Mouse (Mus musculus) neural tube, embryonic 13.5 days (tissue): Measurements from ENCODE around the gene Celsr1. TPM values are rescaled to one million over a fixed set of nuclear protein-coding genes. Genes with fewer than 3 reads are reported as not detected.

Source experiments
- ATAC-seq: fragments of 200-750 bp; cut with Nextera tagmentation; 2 replicates; pipeline ENCODE4 v1.8.0; 2017; ENCODE audit warnings: low read depth, mild to moderate bottlenecking, moderate TSS enrichment, moderate library complexity
- H3K27ac ChIP-seq: fragments of 300-500 bp; sonication (generic); replicated peaks from 2 replicates; pipeline ENCODE4 v1.5.1; 2015; ENCODE audit warnings: moderate library complexity, mild to moderate bottlenecking, inconsistent platforms
- H3K27me3 ChIP-seq: fragments of 300-500 bp; sonication (generic); 2 replicates; pipeline ENCODE4 v1.6.1; 2015; ENCODE audit warnings: mild to moderate bottlenecking, inconsistent platforms
- H3K36me3 ChIP-seq: fragments of 300-500 bp; sonication (generic); 2 replicates; pipeline ENCODE4 v1.6.1; 2015; ENCODE audit warnings: mild to moderate bottlenecking, inconsistent platforms
- H3K4me1 ChIP-seq: fragments of 300-500 bp; sonication (generic); replicated peaks from 2 replicates; pipeline ENCODE4 v1.6.1; 2015; ENCODE audit warnings: inconsistent platforms
- H3K4me2 ChIP-seq: fragments of 300-500 bp; sonication (generic); 2 replicates; pipeline ENCODE4 v1.6.1; 2015; ENCODE audit warnings: inconsistent platforms, mild to moderate bottlenecking, moderate library complexity
- H3K4me3 ChIP-seq: fragments of 300-500 bp; sonication (generic); 2 replicates; pipeline ENCODE4 v1.5.1; 2015; ENCODE audit warnings: mild to moderate bottlenecking, inconsistent platforms
- H3K9ac ChIP-seq: fragments of 300-500 bp; sonication (generic); 2 replicates; pipeline ENCODE4 v1.6.1; 2015; ENCODE audit warnings: moderate library complexity, mild to moderate bottlenecking, inconsistent platforms
- H3K9me3 ChIP-seq: fragments of 300-500 bp; sonication (generic); 2 replicates; pipeline ENCODE4 v1.6.1; 2016; ENCODE audit warnings: inconsistent platforms
- WGBS: fragments of 180-500 bp; shearing (Covaris S2); methylation state at CpG from one replicate; pipeline ENCODE4 v1.1.7; 2015; 5-methylcytosine and 5-hydroxymethylcytosine counted together
- polyA plus RNA-seq: library from polyadenylated mRNA; unstranded; fragments of >200 nt; fragmentation: Nextera tagmentation; extraction: Ambion mirVana; gene quantifications from 2 replicates; pipeline ENCODE4 v1.2.1, GENCODE M21; 2015

Gene Celsr1
- polyA plus RNA-seq, 1 experiment from 2014 or later, result 1.8 TPM

- Histone ChIP-seq H3K4me2 (peak overlapping the region; percentile 47), H3K9ac (no peak overlapping the region), H3K9me3 (peaks cover 9% of the 10 kb centered on the region; the same call in 1 of the 2 replicates), H3K27ac (no peak overlapping the region), H3K4me1 (peaks cover 32% of the 10 kb centered on the region), H3K4me3 (0 out of 2 replicates have a peak overlapping the region, but pooled peaks have one; percentile 21), H3K27me3 (peaks cover 12% of the 10 kb centered on the region), H3K36me3 (peaks cover 16% of the 10 kb centered on the region)
- ATAC-seq, result no peak
- 28% methylated on average over 8 of the region's 8 CpGs for WGBS
These were observed 5.7 kb downstream of the Celsr1 start for GRCm38 (mm10) chr15:86027871-86028270.

- WGBS, result 82% methylated on average over 9 of the region's 9 CpGs
- H3K36me3 ChIP-seq, result no peaks in the 10 kb centered on the region
- no peak overlapping the region for H3K4me3 ChIP-seq
- no peak overlapping the region for H3K4me2 ChIP-seq
- no peak overlapping the region for H3K27ac ChIP-seq
- no peak overlapping the region for H3K9ac ChIP-seq
- H3K9me3 ChIP-seq, result no peaks in the 10 kb centered on the region
- H3K4me1 ChIP-seq, result peaks cover 14% of the 10 kb centered on the region
- ATAC-seq, result no peak
- no peaks in the 10 kb centered on the region for H3K27me3 ChIP-seq
These were observed 11.6 kb downstream of the Celsr1 start for GRCm38 (mm10) chr15:86021971-86022370.

- Histone ChIP-seq H3K9ac (no peak overlapping the region), H3K27me3 (no peaks in the 10 kb centered on the region), H3K4me1 (peaks cover 14% of the 10 kb centered on the region), H3K36me3 (no peaks in the 10 kb centered on the region), H3K4me3 (no peak overlapping the region), H3K4me2 (no peak overlapping the region), H3K9me3 (no peaks in the 10 kb centered on the region), H3K27ac (no peak overlapping the region)
- ATAC-seq, result no peak
- WGBS, result 82% methylated on average over 9 of the region's 9 CpGs
These were observed 12.3 kb downstream of the Celsr1 start for GRCm38 (mm10) chr15:86021301-86021700.

- WGBS, result 73% methylated on average over 8 of the region's 8 CpGs
- no peak for ATAC-seq
These were observed 13.6 kb downstream of the Celsr1 start for GRCm38 (mm10) chr15:86020008-86020407.

GRCm38 (mm10) chr15:86018753-86019512 is 14.6 kb downstream of the Celsr1 start:
- 99% methylated on average over 5 of the region's 5 CpGs for WGBS
- H3K9ac ChIP-seq, result no peak overlapping the region

More at GRCm38 (mm10) chr15:86020008-86020407, 13.6 kb downstream of the Celsr1 start:
- Histone ChIP-seq H3K4me3 (no peak overlapping the region), H3K4me1 (peaks cover 14% of the 10 kb centered on the region), H3K4me2 (no peak overlapping the region), H3K27me3 (no peaks in the 10 kb centered on the region; the same call in 1 of the 2 replicates), H3K36me3 (no peaks in the 10 kb centered on the region), H3K9me3 (no peaks in the 10 kb centered on the region), H3K9ac (peak overlapping the region; percentile 5; the same call in 1 of the 2 replicates), H3K27ac (no peak overlapping the region)

GRCm38 (mm10) chr15:86017336-86017735 is 16.2 kb downstream of the Celsr1 start:
- Histone ChIP-seq H3K27ac (no peak overlapping the region), H3K4me2 (no peak overlapping the region), H3K36me3 (no peaks in the 10 kb centered on the region), H3K4me1 (peaks cover 33% of the 10 kb centered on the region), H3K4me3 (no peak overlapping the region), H3K9me3 (no peaks in the 10 kb centered on the region), H3K9ac (no peak overlapping the region), H3K27me3 (no peaks in the 10 kb centered on the region; the same call in 1 of the 2 replicates)
- no peak for ATAC-seq
- 90% methylated on average over 6 of the region's 6 CpGs for WGBS

More at GRCm38 (mm10) chr15:86018753-86019512, 14.6 kb downstream of the Celsr1 start:
- Histone ChIP-seq H3K4me2 (no peak overlapping the region), H3K4me3 (no peak overlapping the region), H3K36me3 (no peaks in the 10 kb centered on the region), H3K27ac (no peak overlapping the region), H3K9me3 (no peaks in the 10 kb centered on the region), H3K4me1 (peaks cover 17% of the 10 kb centered on the region), H3K27me3 (no peaks in the 10 kb centered on the region; the same call in 1 of the 2 replicates)
- no peak for ATAC-seq

- ATAC-seq, result no peak
- Histone ChIP-seq H3K9me3 (no peaks in the 10 kb centered on the region), H3K27ac (no peak overlapping the region), H3K4me3 (no peak overlapping the region), H3K36me3 (no peaks in the 10 kb centered on the region), H3K27me3 (no peaks in the 10 kb centered on the region; the same call in 1 of the 2 replicates), H3K4me2 (no peak overlapping the region), H3K4me1 (peaks cover 38% of the 10 kb centered on the region), H3K9ac (no peak overlapping the region; the same call in 1 of the 2 replicates)
- 79% methylated on average over 13 of the region's 13 CpGs for WGBS
These were observed 17.6 kb downstream of the Celsr1 start for GRCm38 (mm10) chr15:86015860-86016541.

- Histone ChIP-seq H3K4me2 (no peak overlapping the region), H3K9me3 (no peaks in the 10 kb centered on the region), H3K9ac (no peak overlapping the region), H3K27me3 (no peaks in the 10 kb centered on the region; the same call in 1 of the 2 replicates), H3K4me3 (no peak overlapping the region), H3K36me3 (no peaks in the 10 kb centered on the region), H3K4me1 (peaks cover 37% of the 10 kb centered on the region), H3K27ac (no peak overlapping the region)
- no peak for ATAC-seq
- 78% methylated on average over 7 of the region's 7 CpGs for WGBS
These were observed 18.6 kb downstream of the Celsr1 start for GRCm38 (mm10) chr15:86015026-86015425.

GRCm38 (mm10) chr15:86013656-86014055 is 19.9 kb downstream of the Celsr1 start:
- H3K4me3 ChIP-seq, result no peak overlapping the region
- no peak overlapping the region for H3K9ac ChIP-seq
- H3K27ac ChIP-seq, result peak overlapping the region; percentile 28; the same call in 1 of the 2 replicates
- ATAC-seq, result no peak
- H3K4me1 ChIP-seq, result peaks cover 39% of the 10 kb centered on the region
- no peaks in the 10 kb centered on the region for H3K9me3 ChIP-seq
- no peaks in the 10 kb centered on the region; the same call in 1 of the 2 replicates for H3K27me3 ChIP-seq
- no peak overlapping the region for H3K4me2 ChIP-seq
- WGBS, result 15% methylated on average over 10 of the region's 10 CpGs
- no peaks in the 10 kb centered on the region for H3K36me3 ChIP-seq

- Histone ChIP-seq H3K27ac (peak overlapping the region; percentile 28; the same call in 1 of the 2 replicates), H3K4me2 (no peak overlapping the region), H3K36me3 (no peaks in the 10 kb centered on the region), H3K4me3 (no peak overlapping the region), H3K4me1 (peaks cover 39% of the 10 kb centered on the region), H3K27me3 (no peaks in the 10 kb centered on the region; the same call in 1 of the 2 replicates), H3K9ac (0 out of 2 replicates have a peak overlapping the region, but pooled peaks have one; percentile 12), H3K9me3 (no peaks in the 10 kb centered on the region)
- ATAC-seq, result 0 out of 2 replicates have a peak, but pooled peaks have one; percentile 64
- whole genome bisulfite sequencing, result 10% methylated on average over 2 of the region's 2 CpGs
These were observed 20.4 kb downstream of the Celsr1 start for GRCm38 (mm10) chr15:86013130-86013529.

GRCm38 (mm10) chr15:86007690-86008121 is 25.9 kb downstream of the Celsr1 start:
- Histone ChIP-seq H3K36me3 (no peaks in the 10 kb centered on the region), H3K4me2 (no peak overlapping the region), H3K4me3 (no peak overlapping the region), H3K9me3 (no peaks in the 10 kb centered on the region), H3K27me3 (no peaks in the 10 kb centered on the region), H3K9ac (no peak overlapping the region), H3K27ac (no peak overlapping the region), H3K4me1 (peaks cover 55% of the 10 kb centered on the region)
- WGBS, result 27% methylated on average over 6 of the region's 6 CpGs
- ATAC-seq, result no peak
